Mouse (Mus musculus) cerebellum, postnatal 14 days (tissue): Measurements from ENCODE around the gene Gm17361.
"Not testable (repeated sequence)": the region's sequence is repeated elsewhere in the genome, so short reads cannot be mapped to it uniquely, and the experiment has no call there.

ENCODE experiments used
- DNase-seq, 2 experiments: peaks; one replicate each; pipeline ENCODE4 v3.0.0; 2021; ENCODE audit warnings: mixed read lengths in 2 of 2

Gm17361 gene

GRCm38 (mm10) chrX:125003863-125004262, at the start of gene Gm17361:
Gene Gm17361, plus strand, starts transcription at chrX:125004163.
- DNase-seq = not testable (repeated sequence)
